Mouse (Mus musculus): Measurements from ENCODE around the gene Zfp978. TPM values are rescaled to one million over a fixed set of nuclear protein-coding genes. Genes with fewer than 3 reads are reported as not detected.
A peak's percentile ranks its signal among the peaks of the same experiment; 100 is the strongest.
"Not testable (repeated sequence)": the region's sequence is repeated elsewhere in the genome, so short reads cannot be mapped to it uniquely, and the experiment has no call there.

The Zfp978 gene
- under 1 TPM in 1 of 2 experiments, not detected in 1; 0.33 TPM for polyA plus RNA-seq (2017; shearing (Covaris generic))

DNA sequence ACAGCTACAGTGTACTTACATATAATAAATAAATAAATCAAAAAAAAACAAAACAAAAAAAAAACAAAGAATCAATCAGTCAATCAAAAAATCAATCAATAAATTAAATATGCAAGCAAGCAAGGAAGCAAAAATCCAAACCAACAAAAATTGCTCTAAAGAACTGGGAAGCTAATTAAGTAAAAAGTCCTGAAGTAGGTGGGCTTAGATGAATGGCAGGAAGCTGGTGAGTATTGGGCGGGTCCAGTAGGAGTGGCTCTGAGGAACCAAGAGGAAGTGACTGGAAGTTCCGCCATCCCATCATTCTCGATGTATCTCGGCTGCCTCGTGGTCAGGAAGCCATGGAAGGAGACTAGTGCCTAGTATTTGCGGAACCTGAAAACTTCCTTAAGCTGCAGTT, at the start of gene Zfp978:
Gene Zfp978, plus strand, starts transcription at position 301 of the 400 bp plus-strand sequence.
- ATAC-seq, result not testable (repeated sequence)

DNA sequence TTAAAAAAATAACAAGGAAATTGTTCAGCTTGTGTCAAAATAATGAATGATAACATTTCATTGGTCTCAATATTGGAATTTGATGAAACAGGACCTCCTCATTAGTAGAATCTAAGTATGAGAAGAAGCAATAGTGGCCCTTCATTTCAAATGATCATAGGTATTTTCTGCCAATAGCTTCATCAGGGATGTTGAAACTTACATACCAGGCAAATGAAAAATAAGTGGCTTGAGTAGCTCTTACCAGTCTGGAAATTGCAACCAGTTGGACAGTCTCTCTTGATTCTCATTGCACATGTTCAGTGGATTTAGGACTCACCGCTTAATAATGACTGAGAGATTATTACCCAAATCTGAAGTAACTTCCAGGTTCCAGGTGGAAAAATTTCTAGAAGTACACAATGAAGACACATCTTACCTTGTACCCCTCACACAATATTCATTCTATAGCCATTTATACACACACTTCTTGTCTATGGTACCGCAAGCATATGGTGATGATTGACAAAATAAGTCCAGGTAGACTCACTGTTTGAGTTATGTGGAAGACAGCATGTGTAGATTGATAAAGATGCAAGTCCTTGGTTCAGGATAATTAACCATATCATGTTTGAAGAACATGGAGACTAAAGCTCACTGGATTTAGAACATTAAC, 25.9 kb upstream of the Zfp978 start:
- ATAC-seq, result peak; percentile 25

DNA sequence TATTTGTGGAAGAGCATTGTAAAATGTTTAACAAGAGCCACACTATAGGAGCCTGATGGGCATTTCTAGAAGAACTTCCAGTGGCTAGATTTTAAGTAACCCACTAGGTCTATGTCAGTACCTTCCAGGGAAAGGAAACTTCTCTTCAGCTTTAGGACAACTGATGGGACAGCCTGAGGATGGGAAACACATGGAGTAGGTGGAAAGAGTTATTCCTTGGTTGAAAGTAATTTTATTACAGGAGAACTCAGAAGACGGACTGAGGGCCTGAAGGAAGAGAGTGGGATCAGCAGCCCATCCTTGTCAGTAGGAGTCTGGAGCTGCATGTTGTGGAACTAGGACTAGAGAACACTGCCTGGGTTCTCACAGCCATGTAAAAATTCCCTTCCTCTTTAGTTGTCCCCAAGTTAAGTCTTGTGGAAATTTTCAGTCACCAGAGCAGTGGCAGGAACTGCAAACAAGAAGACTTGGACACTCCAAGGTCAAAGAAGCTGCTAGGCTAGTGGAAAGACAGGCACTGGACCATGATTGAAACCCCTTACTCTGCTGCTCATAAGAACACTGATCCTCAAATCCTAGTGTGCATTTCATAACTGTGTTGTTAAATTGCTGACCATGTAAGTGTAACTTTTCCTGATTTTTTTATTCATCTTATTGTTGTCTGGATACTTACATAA, 25.3 kb upstream of the Zfp978 start:
- not testable (repeated sequence) for ATAC-seq

DNA sequence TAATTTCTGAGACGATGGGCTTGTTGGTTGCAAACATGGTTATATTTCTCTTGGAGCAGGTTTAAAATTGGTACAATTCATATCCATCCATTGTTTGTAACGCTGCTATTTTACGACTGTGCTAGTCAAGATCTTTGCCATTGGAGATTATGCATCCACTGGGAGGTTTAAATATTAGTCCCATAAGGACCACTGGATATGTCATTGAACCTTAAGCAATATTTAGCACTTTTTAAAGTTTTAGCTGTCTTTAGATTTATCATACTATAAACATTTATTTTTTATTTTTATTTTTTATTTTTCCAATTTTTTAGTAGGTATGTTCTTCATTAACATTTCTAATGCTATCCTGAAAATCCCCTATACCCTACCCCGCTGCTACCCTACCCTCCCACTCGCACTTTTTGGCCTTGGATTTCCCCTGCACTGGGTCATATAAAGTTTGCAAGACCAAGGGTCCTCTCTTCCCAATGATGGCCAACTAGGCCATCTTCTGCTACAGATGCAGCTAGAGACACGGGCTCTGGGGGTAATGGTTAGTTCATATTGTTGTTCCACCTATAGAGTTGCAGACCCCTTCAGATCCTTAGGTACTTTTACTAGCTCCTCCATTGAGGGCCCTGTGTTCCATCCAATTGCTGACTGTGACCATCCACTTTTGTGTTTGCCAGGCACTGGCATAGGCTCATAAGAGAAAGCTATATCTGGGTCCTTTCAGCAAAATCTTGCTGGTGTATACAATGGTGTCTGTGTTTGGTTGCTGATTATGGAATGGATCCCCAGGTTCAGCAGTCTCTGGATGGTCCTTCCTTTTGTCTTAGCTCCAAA, 24.5 kb upstream of the Zfp978 start:
- ATAC-seq, result peak; percentile 24

DNA sequence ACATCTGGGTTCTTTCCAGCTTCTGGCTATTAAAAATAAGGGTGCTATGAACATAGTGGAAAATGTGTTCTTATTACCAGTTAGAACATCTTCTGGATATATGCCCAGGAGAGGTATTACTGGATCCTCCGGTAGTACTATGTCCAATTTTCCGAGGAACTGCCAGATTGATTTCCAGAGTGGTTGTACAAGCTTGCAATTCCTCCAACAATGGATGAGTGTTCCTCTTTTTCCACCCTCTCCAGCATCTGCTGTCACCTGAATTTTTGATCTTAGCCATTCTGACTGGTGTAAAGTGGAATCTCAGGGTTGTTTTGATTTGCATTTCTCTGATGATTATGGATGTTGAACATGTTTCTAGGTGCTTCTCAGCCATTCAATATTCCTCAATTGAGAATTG, 23.6 kb upstream of the Zfp978 start:
- ATAC-seq, result not testable (repeated sequence)

DNA sequence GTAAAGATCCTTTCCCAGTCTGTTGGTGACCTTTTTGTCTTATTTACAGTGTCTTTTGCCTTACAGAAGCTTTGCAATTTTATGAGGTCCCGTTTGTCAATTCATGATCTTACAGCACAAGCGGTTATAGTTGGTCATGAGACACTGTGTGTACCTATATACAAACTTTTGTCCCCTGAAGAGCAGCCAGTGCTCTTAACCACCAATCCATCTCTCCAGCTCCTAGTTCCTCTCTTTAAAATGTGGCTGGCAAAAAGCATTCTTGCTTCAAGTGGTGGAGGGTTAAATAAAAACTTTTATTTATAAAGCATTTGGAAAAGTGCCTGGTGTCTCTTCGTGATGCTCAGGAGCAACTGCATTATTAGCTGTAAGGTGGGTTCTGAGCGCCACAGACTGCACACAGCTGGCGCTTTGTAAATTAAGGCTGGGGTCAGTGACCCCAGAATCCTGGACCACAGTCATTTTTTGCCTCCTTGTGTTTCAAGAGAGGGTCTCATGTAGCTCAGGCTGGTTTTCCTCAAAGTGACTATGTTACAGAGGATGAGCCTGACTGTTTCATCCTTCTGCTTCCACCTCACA, 23.0 kb upstream of the Zfp978 start:
- no peak for ATAC-seq

DNA sequence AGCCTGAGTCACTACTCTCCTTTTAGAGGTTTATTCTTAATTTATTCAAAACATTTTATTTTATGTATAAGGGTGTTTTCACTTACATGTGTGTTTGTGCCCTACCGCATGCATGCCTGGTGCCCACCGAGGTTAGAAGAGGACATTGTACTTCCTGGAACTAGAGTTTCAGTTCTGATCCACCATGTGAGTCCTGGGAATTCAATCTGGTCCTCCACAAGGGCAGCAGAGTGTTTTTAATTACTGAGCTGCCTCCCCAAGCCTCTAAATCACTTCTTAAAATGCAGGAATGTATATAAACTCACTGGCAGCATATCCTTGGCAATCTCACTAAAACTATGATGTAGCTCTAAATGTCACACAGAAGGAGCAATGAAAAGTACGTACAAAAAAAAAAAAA, 22.4 kb upstream of the Zfp978 start:
- not testable (repeated sequence) for ATAC-seq

DNA sequence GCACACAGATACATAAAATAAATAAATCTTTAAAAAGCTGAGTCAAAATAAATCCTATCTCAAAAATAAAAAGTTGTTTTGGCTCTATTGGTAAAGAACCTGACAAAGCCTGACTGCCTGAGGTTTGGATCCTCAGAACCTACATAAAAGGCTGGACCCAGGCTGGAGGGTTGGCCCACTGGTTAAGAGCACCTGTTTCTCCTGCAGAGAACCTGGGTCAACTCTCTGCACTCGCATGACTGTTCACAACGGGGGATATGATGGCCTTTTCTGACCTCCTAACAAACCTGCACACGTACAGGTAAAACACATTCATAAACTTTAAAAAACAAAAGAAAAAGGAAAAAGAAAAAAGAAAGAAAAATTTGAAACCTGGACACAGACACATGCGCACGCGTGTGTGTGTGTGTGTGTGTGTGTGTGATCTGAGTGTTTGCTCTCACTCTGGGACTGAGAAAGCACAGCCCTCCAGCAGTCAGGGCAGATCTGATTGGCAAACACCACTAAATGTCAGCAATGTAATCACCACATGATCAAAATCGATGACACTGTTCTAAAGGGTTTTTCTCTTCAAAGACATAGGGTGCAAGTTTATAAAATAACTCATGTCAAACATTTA, 21.4 kb upstream of the Zfp978 start:
- ATAC-seq, result not testable (repeated sequence)

DNA sequence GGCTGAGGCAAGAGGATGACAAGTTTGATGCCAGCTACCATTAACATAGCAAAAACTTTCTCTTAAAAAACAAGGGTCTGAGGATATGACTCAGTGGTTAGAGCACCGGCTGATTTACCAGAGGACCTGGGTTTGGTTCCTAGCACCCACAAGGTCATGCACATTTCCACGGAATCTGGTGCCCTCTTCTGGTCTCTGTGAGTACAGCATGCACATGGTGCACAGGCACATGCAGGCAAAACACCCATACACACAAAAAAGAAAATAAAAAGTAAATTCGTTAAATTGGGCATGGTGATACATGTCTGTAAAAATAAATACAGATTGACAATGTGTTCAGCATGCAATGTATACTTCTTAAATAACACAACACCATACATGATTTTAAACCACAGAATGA, 20.9 kb upstream of the Zfp978 start:
- not testable (repeated sequence) for ATAC-seq

DNA sequence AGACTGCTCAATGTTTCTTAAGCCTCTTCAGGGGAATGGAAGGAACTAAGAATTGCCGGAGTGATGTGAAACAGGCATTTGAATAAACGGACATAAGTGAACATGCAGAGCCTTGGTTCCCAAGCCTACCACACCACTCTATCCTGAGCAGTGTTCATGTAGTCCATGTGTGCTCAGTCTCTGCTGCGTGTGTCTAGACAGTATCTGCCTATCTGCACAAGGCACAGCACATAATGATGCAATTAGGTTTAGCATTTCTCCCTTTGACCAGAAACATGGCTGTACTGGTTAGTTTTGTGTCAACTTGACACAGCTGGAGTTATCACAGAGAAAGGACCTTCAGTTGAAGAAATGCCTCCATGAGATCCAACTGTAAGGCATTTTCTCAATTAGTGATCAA, 20.2 kb upstream of the Zfp978 start:
- not testable (repeated sequence) for ATAC-seq

DNA sequence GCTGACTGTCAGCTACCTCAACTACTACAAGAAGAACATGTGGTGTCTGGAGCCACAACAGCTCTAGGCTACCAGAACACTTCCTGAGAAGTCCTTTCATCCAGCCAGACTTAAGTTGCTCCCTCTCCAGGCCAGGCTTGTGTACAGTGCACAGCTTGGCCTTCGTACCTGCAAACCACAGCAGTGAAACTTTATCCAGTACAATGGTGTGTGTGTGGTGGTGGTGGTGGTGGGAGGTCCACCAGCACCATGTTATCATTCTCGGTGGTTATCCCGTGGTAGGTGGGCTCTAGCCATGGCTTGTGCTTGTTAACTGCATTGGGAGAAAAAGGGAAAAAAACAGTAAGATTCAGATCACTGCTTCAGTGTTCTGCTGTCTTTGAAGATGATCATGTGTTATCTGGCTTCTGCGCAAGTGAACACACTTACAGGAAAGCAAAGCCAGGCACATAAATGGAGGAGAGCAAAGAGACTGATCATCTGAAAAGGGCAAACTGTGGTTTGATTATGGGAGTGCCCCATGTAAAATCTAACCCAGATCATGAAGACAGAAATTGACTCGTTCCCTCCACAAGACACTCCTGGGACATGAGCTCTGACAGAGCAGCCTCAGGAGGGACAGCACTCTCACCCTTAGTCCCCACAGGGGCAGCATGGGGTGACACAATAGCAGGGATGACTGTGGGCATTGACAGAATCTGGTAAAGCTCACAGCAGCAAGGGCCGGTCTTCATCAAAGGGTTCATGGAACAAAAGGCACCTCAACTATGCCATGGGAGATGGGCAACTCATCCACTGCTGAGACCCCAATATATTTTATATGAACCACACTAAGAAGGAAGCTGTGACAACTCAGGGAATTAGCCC, 17.8 kb upstream of the Zfp978 start:
- ATAC-seq, result peak; percentile 14

DNA sequence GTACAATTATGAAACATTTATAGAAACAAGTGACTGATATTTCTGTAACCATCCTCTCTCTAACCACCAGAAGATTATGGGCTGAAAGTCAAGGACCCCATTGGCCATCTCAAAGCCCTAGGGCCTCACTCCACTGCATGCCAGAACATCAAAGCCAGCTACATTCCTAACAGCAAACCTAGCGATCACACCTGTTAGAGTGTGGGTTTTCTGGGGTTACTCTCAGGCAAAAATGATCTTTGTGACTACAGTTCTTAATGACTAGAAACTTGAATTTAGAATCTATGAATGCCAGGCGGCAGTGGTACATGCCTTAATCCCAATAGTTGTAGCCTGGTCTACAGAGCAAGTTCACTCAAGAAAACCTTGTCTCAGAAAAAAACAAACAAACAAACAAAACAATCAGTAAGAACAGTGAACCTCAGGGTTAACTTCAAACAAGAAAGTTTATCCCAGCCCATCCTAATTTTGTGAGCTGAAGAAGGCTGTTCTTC, 16.0 kb upstream of the Zfp978 start:
- not testable (repeated sequence) for ATAC-seq

DNA sequence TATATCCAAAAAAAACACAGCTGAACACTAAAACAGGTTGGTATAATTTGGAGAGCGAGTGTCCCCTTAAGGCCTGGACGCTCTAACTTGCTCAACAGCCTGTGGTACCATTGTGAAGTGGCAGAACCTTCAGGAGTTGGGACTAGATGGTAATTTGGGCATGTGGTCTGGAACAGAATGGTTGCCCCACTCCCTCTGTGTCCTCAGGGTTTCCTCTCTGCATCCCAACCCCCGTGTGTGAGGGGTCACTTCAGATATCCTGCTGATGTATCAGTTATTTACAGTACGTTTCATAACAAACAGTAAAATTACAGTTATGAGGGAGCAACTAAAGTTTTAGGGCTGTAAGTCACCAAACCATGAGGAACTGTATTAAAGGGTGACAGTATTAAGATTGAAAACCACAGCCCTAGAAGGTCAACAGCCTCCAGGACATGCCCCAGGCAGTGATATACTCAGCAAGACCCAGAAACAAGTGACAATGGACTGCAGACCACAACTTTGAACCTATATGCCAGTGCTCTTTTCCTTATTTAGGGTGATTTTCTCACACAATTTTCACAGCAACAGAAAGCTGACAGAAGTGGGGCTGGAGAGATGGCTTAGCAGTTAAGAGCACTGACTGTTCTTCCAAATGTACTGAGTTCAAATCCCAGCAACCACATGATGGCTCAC, 14.6 kb upstream of the Zfp978 start:
- not testable (repeated sequence) for ATAC-seq

DNA sequence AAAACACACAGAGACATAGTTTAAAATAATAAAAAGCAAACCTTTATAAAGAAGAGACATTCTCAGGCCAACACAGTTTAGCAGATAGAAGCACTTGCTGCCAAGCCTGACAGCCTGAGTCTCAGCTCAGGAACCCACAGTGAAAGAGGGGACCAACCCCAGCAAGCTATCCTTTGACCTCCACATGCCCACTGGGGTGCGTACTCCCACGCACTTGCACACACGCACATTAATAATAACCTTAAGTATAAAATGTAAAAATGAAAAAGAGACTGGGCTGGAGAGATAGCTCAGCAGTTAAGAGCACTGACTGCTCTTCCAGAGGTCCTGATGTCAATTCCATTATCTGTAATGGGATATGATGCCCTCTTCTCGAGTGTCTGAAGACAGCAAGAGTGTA, 13.8 kb upstream of the Zfp978 start:
- ATAC-seq, result not testable (repeated sequence)

DNA sequence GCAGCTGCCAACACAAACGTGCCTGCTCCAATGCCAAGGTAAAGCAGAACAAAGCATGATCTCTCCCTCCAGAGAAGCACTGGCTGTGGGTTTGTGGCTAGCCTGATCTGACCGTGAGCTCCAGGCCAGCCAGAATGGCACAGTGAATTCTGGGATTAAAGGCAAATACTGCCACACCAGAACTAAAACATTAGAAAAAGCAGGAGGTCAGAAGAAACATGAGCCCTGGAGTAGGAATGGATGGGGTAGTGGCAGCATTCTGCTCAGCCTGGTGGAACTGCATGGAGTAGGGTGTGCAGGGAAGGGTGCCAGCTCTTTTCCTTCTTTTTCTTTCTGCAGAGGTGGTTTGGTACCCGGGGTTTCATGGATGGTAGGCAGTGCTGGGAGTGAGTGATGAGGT, 13.2 kb upstream of the Zfp978 start:
- ATAC-seq, result not testable (repeated sequence)

DNA sequence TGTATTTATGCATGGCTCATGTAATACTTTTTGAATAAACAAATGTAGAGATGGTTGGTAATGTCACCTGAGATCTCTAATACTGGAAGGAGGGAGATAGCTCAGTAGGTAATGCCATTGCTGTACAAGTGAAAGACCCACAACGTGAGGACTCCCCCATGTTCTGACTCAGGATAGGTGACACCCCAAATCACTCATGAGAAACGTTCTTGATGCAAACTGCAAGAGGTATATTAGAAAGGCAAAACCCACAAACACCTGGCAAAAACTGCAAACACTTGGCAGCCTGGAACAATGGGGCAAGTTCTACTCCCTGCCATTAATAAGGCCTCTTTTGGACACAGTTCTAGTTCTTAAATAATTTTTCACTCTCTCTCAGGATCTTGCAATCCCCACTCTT, 12.7 kb upstream of the Zfp978 start:
- not testable (repeated sequence) for ATAC-seq

DNA sequence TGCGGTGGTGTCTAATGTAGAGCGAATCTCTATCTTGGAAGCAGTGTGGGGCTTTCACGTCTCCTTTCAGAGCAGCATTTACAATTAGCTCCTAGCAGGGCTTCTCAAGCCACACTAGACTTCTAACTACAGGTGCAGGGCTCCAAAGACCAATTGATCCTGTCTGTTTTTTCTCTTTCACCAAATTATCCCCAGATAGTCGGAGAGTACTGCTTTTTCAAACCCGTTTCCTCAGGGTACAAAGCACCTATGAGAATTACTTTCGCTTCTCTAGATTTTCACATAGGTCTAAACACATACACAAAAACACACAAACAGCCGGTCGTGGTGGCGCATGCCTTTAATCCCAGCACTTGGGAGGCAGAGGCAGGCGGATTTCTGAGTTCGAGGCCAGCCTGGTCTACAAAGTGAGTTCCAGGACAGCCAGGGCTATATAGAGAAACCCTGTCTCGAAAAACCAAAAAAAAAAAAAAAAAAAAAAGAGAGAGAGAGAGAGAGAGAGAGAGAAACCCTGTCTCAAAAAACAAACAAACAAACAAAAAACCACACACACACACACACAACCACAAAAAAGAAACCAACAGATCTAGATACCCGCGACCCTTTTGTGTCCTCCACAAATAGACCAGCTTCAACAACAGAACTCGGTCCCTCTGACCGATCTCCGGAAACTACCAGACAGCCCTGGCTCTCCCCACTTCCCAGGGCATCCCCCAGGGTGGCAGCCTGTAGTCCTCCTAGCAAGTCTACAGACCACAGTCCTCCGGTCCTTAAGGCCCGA, 12.0 kb upstream of the Zfp978 start:
- ATAC-seq, result not testable (repeated sequence)

DNA sequence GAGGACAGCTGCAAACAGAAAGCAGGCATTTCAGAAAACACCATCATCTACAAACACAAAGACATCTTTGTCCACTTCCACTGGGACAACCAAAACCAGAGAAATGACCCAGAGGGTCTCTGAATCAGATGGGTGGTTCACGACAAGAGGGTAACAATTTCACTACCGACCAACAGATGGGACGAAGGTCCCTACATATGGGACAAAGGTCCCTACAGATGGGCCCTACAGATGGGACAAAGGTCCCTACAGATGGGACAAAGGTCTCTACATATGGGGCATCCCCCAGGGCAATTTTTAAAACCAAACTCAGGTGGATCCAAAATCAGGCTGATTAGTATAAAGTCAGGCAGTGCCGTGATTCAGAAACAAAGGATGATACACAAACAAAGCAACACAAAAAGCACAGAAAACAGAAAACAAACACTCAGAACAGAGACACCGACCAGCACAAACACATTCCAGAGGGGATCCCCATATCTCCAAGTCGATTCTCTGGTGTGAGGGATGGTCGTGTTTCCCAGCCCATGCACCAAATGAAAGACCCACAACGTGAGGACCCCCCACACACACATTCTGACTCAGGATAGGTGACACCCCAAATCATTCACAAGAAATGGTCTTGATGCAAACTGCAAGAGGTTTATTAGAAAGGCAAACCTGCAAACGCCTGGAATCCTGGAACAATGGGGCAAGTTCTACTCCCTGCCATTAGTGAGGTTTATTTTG, 11.3 kb upstream of the Zfp978 start:
- ATAC-seq, result not testable (repeated sequence)

DNA sequence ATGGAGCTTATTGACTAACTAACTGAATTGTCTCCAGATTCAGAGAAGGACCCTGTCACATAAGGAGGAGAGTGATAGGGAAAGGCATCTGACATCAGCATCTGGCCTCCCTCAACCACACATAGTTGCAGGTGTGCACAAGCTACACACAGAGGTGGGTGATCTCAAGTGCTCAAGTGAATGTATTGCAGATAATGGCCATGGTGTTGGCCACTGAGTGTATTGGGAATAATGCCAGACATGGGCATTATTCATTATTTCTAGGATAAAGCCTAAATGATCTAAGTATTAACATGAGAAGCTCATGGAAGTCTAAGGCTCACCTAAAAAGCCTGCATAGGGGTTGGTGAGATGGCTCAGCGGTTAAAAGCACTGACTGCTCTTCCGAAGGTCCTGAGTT, 10.6 kb upstream of the Zfp978 start:
- not testable (repeated sequence) for ATAC-seq
